Mouse (Mus musculus): Measurements from ENCODE around the gene Pard6b. TPM values are rescaled to one million over a fixed set of nuclear protein-coding genes. Genes with fewer than 3 reads are reported as not detected.

Gene Pard6b
- total and polyA plus RNA-seq, 3 experiments, result 3.9 to 7.6 TPM; not detected in 1

DNA sequence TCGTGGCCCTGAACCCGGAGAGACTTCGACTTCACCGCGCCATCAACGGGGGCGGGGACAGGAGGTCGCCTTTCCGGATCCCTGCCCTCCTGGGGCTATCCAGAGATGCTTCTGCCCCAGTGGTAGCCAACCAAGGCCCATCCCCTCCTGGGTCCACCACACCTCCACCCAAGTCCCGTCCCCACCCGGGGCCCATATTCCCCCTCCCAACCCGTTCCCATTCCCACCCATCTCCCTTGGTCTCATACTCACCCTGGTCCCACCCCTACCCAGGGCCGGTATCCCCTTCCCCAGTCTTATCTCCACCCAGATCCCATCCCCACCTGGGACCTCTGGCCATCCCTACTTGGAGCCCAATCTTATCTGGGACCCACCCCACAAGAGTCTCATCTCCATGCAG, 36.7 kb downstream of the Pard6b start:
- Histone ChIP-seq H3K36me3 (ENCODE audit: control insufficient read depth in 1 of 2, insufficient read depth in 2 of 2, low read length in 2 of 2) (peaks cover 0 to 5% of the 10 kb centered on the region in 2 experiments; a peak in 2 of 4 replicates), H3K9ac (ENCODE audit: control insufficient read depth, low read depth, low read length, poor library complexity, severe bottlenecking) (no peak overlapping the region; the same call in 1 of the 2 replicates), H3K9me3 (replicated peaks; ENCODE audit: insufficient read depth, low read length) (no peaks in the 10 kb centered on the region), H3K27me3 (ENCODE audit: control insufficient read depth in 1 of 2, insufficient read depth in 2 of 2, low read length in 2 of 2) (no peaks in the 10 kb centered on the region), H3K4me3 (ENCODE audit: control insufficient read depth in 1 of 2, insufficient read depth in 1 of 2, low read depth in 2 of 2, low read length in 2 of 2) (peak overlapping the region in 1 of 2 experiments; percentile 34; a peak in 1 of 4 replicates), H3K4me1 (ENCODE audit: control insufficient read depth in 1 of 2, insufficient read depth in 2 of 2, low read length in 2 of 2) (peaks cover 0 to 8% of the 10 kb centered on the region in 2 experiments; a peak in 3 of 4 replicates), H3K79me2 (ENCODE audit: control insufficient read depth, insufficient read depth, low read length, poor library complexity) (no peaks in the 10 kb centered on the region), H3K27ac (ENCODE audit: control insufficient read depth, low read depth, low read length) (no peak overlapping the region)
- TF ChIP-seq RCOR1 (IDR thresholded peaks at IDR 0.05; ENCODE audit: low read depth, low read length), result no peak
- DNase-seq (ENCODE audit: low read depth, low spot score), result no peak

DNA sequence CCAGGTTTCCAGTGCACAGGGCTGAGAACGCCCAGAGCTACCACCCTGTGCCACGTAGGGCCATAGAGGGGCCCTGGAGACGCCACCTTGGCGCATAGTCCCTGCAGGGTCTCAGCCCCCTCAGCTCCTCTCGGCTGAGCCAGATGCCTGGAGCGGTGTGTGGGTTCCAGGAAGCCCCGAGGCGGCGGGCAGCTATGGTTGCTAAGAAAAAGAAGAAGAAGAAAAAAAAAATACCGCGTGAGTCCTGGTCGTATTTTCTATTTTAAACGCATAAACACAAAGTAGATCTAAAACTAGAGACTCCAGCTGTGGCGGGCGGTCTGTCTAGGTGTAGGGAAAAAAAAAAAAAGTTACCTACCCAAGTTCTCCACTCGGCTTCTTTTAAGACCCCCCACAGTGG, 37.2 kb downstream of the Pard6b start:
- DNase-seq (ENCODE audit: low read depth, low spot score), result no peak
- H3K9ac ChIP-seq (ENCODE audit: control insufficient read depth, low read depth, low read length, poor library complexity, severe bottlenecking), result no peak overlapping the region
- H3K9me3 ChIP-seq (replicated peaks; ENCODE audit: insufficient read depth, low read length), result no peaks in the 10 kb centered on the region
- no peaks in the 10 kb centered on the region for H3K79me2 ChIP-seq (ENCODE audit: control insufficient read depth, insufficient read depth, low read length, poor library complexity)
- peaks cover 0 to 8% of the 10 kb centered on the region in 2 experiments; a peak in 3 of 4 replicates for H3K4me1 ChIP-seq (ENCODE audit: control insufficient read depth in 1 of 2, insufficient read depth in 2 of 2, low read length in 2 of 2)
- H3K36me3 ChIP-seq (ENCODE audit: control insufficient read depth in 1 of 2, insufficient read depth in 2 of 2, low read length in 2 of 2), result peaks cover 0 to 5% of the 10 kb centered on the region in 2 experiments; a peak in 2 of 4 replicates
- no peak overlapping the region for H3K4me3 ChIP-seq (ENCODE audit: control insufficient read depth in 1 of 2, insufficient read depth in 1 of 2, low read depth in 2 of 2, low read length in 2 of 2)
- no peaks in the 10 kb centered on the region for H3K27me3 ChIP-seq (ENCODE audit: control insufficient read depth in 1 of 2, insufficient read depth in 2 of 2, low read length in 2 of 2)
- no peak overlapping the region for H3K27ac ChIP-seq (ENCODE audit: control insufficient read depth, low read depth, low read length)
- TF ChIP-seq CTCF (IDR thresholded peaks at IDR 0.05 in 2 of 3, conservative IDR thresholded peaks at IDR 0.05 in 1 of 3; ENCODE audit: control insufficient read depth in 1 of 3, insufficient read depth in 1 of 3, low read depth in 2 of 3, low read length in 3 of 3, poor library complexity in 1 of 3, severe bottlenecking in 1 of 3), result no peak
- no peak for TF ChIP-seq EP300 (IDR thresholded peaks at IDR 0.05; ENCODE audit: low read depth in 1 of 2, low read length in 2 of 2)
- TF ChIP-seq GABPA (IDR thresholded peaks at IDR 0.05; ENCODE audit: low read depth, low read length), result no peak
- no peak for TF ChIP-seq SMC3 (IDR thresholded peaks at IDR 0.05; ENCODE audit: low read depth, low read length)
- TF ChIP-seq USF2 (IDR thresholded peaks at IDR 0.05; ENCODE audit: borderline replicate concordance in 1 of 2, insufficient read depth in 1 of 2, low read depth in 1 of 2, low read length in 2 of 2), result no peak
- TF ChIP-seq HCFC1 (IDR thresholded peaks at IDR 0.05; ENCODE audit: low read depth, low read length), result no peak
- no peak for TF ChIP-seq NELFE (IDR thresholded peaks at IDR 0.05; ENCODE audit: low read depth, low read length)
- no peak for TF ChIP-seq USF1 (IDR thresholded peaks at IDR 0.05; ENCODE audit: low read depth, low read length)
- no peak for TF ChIP-seq ETS1 (IDR thresholded peaks at IDR 0.05; ENCODE audit: low read depth, low read length)
- TF ChIP-seq POLR2A (IDR thresholded peaks at IDR 0.05; ENCODE audit: control insufficient read depth in 1 of 2, insufficient read depth in 1 of 2, low read depth in 1 of 2, low read length in 2 of 2, poor library complexity in 1 of 2), result no peak
- TF ChIP-seq ZKSCAN1 (IDR thresholded peaks at IDR 0.05; ENCODE audit: low read depth, low read length), result no peak
- TF ChIP-seq ELF1 (IDR thresholded peaks at IDR 0.05; ENCODE audit: low read depth, low read length), result no peak
- no peak for TF ChIP-seq GATA1 (IDR thresholded peaks at IDR 0.05; ENCODE audit: low read depth, low read length)
- no peak for TF ChIP-seq POLR2AphosphoS2 (IDR thresholded peaks at IDR 0.05; ENCODE audit: low read length)
- no peak for TF ChIP-seq TAL1 (IDR thresholded peaks at IDR 0.05; ENCODE audit: low read length)
- TF ChIP-seq TCF12 (IDR thresholded peaks at IDR 0.05; ENCODE audit: low read depth, low read length), result no peak
- no peak for TF ChIP-seq UBTF (IDR thresholded peaks at IDR 0.05; ENCODE audit: borderline replicate concordance, insufficient read depth, low read depth, low read length)
- TF ChIP-seq BHLHE40 (IDR thresholded peaks at IDR 0.05; ENCODE audit: borderline replicate concordance, low read depth, low read length), result no peak

Data from MEL (cell line).